Mouse (Mus musculus): ENCODE results near the gene Gm26920.

Gene Gm26920

DNA sequence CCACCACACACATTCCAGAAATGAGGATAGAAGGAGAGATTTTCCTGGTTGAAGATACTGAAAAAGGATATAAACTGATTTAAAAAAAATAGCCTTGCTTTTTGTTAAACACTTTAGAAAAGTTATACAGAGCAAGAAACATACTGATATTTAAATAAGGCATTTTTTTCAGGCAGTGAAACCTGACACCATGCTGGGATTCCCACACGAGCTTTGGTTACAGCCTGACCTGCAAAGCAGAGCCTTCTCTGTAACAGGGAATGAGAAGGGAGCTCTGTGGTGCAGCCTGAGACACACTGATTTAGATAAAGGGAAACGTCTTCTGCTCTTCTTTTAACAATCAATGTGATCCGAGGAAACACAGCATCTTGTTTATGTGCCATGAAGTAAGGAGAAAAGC, 36.6 kb downstream of the Gm26920 start:
- DNase-seq = no peak

DNA sequence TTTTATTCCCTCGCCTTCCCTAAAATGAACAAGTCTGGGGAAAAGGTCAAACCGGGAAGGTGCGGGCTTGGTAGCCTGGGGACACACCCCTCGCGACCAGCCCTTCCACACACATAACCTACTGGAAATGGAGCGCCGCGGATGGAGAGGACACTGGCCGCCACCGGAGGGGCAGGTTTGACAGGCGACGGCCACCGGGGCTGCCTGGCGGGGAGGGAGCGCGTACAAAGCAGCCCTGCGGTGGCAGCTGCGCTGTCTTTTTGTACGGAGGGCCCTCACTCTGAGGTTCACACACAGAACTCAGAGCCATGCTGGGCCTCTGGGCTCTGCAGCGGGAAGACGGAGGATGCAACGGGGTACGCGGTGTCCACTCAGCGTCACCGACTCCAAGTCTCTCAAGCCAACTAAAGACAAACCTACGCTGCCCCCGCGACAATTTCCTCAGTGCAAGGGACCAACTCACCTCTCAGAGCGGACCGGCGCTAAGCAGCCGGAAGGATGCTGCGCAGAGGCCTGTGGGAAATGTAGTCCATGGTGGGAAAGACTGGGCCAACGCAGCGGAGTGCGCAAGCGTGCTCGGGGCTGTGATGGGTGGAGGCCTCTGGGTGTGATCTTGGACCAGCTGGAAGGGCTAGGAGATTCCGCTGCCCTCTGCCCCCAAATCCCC, 39.2 kb downstream of the Gm26920 start, which contains the start of gene Zfp14:
Gene Zfp14, minus strand, starts transcription at position 499 of the 667 bp plus-strand sequence.
- peak; percentile 82 to 87 for DNase-seq

DNA sequence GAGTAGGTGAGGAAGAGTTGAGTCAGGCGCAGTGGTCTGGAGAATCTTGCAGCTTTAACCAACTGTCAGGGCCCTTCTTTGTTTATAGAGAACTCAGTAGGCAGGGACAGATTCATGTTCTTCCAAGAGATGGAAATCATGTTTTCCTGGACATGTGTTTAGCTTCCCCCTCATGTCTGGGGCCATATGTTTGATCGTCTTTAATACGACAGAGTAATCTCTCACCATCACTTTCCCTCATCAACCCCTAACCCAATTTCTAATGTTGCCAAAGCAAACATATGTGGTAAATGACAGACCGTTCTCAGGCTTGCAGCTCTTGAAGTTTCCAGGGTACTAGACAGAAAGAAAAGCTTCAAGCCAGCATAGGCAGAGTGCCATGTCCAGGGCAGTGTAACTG, 42.1 kb downstream of the Gm26920 start:
- no peak for DNase-seq

DNA sequence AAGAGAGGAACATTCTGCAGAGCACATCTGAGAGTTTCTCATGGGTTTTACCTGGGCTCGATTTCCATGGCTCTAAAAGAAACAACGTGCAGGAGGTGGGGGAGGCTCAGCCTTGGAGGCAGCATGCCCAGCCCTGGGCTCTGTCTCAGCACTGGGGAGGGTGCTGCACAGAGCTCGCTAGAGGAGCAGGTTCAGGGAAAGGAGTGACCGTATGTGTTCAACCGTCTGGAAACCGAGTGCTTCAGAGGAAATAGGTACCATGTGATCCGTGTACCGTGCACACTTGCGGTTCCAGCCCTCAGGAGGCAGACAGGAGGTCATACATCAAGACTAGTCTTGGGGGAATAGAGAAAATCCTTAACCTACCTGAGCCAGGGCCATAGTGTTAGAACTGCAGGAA, 45.9 kb downstream of the Gm26920 start:
- DNase-seq = no peak

DNA sequence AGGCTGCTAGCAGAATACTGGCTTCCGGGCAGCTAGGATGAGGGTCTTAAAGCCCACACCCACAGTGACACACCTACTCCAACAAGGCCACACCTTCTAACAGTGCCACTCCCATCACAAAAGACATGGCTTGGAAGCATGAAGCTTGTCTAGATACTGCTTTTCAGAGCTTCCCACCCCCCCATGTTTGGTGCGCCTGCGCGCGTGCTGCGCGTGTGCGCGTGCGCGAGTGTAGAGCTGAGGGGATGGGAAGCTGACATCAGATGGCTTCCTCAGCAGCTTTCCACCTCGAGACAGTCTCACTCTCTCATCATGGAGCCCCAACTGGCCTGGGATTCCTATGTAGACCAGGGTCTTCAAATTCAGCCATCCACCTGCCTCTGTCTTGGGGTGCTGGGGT, 55.9 kb downstream of the Gm26920 start:
- no peak for DNase-seq

DNA sequence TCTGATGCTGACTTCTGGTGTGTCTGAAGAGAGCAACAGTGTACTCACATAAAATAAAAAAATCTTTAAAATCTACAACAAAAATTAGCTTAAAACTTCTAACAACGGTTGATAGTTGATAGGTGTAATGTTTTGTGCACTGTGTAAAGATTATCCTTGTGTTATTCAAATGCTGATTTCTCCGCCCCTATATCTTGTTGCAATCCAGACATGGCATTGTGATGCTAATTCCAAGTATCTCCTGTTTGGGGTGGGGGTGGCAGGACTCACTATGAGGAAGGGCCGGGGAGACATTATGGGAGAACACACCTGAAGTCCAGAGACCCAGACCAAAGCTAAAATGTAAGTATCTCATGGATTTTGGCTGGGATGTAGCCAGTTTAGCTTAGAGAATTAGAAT, 58.8 kb downstream of the Gm26920 start:
- DNase-seq = no peak

DNA sequence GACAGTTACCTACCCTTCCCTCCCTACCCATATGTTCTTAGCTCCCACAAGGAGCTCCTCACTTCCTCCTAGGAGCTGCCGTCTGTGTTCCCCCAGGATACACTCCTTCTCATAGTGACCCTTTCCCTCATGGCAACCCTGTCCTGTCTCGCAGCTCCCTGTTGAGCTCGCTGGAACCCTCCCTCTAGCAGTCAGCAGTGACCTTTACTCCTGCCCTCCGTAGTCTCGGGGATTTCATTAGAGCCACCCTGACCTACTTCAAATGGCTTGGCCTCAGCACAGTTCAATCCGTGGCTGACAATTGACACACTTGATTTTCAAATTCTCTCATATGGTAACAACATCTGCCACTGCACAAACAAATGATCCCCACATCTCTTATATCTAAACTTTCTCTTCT, 59.5 kb downstream of the Gm26920 start:
- DNase-seq = no peak

DNA sequence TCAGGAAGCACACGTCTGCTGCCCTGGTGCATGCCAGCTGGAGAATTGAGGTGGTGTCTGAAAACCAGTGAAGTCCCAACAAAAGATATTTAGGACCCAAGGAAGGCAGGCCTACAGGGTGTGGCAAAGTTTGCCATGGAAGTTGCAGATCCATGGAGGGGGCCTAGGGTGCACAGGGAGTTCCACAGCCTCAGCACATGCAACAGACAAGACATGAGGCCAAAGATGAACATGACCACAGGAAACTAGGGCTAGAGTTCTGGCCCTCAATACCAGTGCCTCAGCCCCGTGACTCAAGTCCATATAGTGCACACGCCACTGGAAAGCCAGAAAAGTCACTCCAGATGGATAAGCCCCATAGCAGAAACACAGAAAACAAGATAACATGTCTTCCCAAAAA, 61.6 kb downstream of the Gm26920 start:
- no peak for DNase-seq

DNA sequence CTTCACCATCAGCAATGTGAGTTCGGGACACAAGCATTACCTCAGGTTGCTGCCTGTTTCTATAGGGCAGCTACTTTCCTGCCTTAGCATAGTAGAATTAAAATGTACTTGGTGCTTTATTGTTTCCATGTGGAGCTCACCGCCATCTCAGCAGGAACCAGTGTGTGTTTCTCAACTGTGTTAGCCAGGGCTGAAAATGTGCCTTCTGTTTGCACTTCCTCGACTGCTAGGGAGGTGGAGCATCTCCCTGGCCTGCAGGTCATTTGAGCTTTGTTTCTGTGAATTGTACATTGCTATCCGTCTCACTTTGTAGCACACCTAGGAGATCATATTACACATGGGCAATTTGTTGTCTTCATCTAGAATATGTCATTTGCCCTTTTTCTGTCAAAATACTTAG, 62.9 kb downstream of the Gm26920 start:
- no peak for DNase-seq

DNA sequence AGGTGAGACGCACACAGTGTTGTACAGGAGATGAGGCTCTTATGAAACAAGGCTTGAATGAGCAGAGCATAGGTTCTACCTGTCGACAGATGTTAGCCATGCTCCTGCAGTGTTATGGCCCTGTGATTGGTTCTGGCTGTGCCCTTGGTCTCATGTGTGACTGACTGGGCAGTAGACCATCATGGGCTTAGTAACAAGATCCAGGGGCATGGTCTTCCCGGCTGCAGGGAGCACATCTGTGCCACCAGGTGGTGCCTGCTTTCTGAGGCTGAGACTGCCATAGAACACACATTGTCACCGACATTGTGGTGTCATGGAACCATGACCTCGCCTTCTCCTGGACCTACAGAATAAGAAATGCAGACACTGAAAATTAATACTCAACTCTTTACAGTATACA, 64.9 kb downstream of the Gm26920 start:
- DNase-seq = no peak

DNA sequence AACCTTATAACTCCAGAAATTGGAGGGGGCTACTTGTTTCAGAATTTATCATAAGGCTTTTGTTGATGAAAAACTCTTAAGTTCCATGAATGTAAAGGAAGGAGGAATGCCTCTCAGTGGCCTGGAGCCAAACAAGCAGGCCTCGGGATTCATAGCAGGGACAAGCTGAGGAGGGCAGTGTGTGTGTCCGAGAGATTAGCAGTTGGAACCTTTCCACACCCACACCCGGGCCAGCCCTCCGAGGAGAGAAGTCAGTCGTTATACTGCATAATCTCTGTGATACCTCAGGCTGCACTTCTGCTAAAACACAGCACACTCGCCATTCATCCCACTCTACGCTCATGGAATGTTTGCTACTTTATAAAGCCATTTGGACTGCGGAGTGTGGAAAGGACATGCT, 66.4 kb downstream of the Gm26920 start:
- no peak for DNase-seq

DNA sequence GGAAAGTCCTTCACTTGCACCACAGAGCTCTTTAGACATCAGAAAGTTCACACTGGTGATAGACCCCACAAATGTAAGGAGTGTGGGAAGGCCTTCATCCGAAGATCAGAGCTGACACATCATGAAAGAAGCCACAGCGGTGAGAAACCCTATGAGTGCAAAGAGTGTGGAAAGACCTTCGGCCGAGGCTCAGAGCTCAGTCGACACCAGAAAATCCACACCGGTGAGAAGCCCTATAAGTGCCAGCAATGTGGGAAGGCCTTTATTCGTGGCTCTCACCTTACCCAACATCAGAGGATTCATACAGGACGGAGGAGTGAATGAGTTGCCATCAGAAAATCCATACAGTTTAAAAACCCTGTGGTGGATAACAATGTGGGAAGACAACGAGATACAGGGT, 66.9 kb downstream of the Gm26920 start:
- DNase-seq = no peak

DNA sequence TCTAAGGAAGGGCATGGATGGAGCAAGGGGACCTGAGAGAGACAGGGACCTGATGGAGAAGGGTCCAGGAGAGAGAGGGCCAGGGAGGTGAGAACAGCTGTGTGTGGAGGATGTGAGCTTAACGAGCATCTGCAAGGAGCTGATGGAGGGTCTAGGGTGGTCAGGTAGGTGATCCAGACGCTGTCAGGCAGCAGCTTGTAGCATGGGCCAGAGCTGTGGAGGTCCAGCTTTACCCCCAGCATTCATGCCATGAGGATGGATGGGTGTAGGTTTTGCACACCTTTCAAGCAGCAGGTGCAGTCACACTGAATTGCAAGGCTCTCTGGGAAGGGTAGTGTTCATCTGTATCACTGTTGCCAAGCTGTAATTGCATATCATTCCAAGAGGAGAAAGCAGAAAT, 70.7 kb downstream of the Gm26920 start:
- DNase-seq = no peak

DNA sequence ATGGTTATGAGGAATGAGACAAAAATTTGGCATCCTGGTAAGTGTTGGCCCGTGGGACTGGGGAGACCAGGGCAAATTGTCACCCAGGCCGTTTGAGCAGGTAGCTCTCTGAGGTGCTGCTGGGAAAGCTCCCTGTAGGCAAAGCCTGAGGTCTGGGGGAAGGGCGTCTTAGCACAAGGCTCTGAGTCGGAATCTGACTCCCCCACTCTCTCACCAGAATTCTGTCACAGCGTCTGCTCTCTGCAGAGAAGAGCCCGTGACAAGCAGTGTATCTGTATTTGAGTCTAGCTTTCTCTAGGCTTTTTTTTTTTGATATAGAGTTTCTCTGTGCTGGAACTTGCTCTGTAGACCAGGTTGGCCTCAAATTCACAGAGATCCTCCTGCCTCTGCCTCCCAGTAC, 73.0 kb downstream of the Gm26920 start:
- DNase-seq = no peak

DNA sequence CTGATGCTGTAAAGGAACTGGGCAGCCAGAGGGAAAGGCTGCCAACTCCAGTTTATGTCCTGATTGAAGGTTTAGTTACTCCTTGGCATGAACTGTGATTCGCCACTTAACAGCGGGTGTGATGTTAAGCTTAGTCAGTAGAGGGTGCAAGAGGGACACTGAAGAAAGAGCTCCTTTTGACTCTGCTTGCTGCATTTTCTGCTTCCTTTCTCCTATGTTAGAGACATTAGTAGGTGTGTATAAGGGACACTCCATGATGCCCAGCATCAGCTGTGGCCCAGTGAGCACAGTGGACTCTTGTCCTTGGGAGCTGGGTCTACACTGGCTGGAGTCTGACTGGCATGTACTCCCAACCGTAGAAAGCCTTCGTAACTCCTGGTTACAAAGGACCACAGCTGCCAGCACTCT, 77.2 kb downstream of the Gm26920 start:
- DNase-seq = peak in 1 of 2 experiments; percentile 21

DNA sequence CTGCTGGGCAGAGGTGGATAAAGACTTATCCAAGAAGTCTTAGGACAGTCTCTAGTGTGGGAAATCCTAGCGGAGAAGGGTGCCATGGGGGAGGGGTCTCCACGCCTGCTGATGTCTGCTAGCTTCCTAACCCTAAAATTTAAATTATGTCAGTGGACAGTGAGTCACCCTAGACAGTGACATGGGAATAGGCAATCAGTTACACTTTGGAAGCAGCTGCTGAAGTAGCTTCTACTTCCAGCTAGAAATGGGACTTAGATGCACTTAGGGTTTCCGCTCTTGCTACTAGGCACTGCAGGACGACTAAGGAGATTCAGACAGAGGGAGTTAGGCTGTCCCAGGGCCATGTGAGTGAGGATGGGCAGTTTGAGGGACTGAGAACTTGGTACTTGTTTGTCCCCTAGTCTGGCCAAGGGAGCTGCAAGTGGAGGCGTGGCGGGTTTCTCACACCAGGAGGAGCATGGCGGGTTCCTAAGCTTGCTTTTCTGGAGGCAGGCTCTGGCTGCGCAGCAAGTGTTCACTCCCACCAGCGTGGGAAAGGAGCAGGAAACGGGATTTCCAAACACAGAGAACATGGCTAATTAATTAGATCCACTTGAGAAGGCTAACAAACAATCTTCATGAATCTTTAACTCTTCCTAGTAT, 79.5 kb downstream of the Gm26920 start:
- DNase-seq = no peak

DNA sequence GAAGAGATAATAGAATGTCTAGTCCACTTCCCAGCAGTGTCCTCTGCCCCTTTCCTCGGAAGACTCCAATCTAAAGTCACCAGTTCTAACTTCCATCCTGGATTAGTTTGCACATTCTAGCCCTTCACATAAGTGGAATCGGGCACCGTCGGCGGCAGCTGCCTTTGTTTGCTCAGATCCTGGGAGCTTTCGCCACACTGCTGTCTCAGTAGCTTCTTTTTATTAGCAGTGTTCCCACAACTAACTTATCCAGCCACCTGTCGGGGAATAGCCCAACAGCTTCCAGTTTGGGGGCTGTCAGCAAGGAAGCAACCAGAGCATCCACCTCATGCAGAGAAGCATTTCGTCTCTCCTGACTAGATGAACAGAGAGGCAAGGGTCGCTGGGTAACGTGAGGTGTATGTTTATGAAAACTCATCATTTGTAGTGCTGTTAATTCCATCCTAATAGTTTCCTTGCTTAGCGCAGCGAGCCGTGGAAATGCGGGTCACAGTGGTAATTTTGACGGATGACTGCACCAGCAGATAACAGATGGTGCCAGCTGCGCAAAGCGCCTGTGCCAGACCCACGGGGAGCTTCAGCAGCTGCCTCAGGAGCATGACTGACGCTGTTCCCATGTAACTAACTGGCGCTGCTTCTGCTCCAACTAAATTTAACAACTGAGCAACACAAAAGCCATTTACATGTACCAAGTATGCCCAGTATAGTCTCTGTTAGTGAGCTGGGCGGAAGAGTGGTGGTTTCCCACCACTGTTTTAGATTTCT, 80.7 kb downstream of the Gm26920 start:
- no peak for DNase-seq

DNA sequence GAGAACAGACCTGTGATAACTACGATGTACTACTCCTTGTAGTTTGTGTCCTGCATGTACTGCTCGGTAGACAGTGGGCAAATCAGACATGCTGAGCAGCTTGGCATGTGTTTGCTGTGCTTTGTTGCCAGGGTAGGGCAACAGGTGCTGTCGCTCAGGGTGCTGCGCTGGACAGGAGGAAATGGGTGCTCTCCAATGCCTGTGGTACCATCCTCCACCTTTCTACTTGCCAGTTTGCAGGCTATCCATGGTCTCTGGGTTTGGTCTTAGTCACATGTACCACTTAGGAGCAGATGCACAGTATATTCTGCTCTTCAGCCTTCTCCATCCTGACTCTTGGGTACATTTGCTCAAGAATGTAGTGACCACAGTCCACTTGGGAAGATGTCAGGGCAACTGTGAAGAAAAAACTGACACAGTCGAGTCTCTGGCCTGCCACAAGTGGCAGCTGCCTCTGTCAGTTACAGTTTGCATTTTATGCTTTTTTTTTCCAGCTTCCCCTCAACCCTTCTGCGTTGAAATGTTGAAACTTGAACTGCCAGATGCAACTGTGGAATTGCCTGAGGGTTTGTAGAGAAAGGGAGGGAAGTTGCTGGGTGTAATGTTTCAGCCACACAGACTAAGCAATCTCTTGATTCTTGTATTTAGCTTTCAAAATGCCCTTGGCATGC, 82.1 kb downstream of the Gm26920 start:
- DNase-seq = no peak

DNA sequence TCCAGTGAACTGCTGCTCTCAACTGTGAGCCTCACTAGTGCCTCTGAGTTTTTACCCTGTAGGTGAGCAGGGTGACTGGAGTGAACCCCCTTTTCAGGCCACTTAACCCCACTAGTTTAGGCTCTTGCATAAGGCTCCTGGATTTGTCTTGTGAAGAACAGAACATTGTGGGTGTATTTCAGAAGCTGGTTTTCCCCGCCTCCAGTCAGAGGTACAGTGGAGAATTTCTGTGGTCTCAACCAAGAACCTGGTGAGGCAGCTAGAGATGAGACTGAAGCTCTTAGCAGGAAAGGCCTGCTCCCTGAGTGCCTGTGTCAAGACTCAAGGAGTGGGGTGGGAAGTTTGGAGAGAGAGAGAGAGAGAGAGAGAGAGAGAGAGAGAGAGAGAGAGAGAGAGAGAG, 82.6 kb downstream of the Gm26920 start:
- no peak for DNase-seq

All from thymus, adult 18-20 months (tissue).